In genomic region chr6:134262383-134262782, GRCm38 (mm10) we compare ENCODE assay signal across 11 mouse cellular contexts.
DNase-seq lines count a peak whose midpoint lies in the region; ATAC-seq and TF ChIP-seq lines count a peak whose summit lies in the region.
"Had no signal": no experiment of that assay in that cellular context is flagged by ENCODE, and none has a peak within 500 bp of the region (broad histone marks: within the 10 kb centered on the region; RNA-seq: fewer than 3 reads in every experiment).

No protein-coding gene starts in this region.

- H3K27ac ChIP-seq in kidney, postnatal 0 days: 0 out of 2 replicates have a peak overlapping the region, but pooled peaks have one; percentile 42
- H3K27ac ChIP-seq in brown adipose tissue, adult 24 weeks (replicated peaks; ENCODE audit: low read depth, low read length): peak overlapping the region; percentile 74
- H3K27ac ChIP-seq in forebrain, embryonic 14.5 days (ENCODE audit: low read depth, low read length): no peak overlapping the region
- H3K27ac ChIP-seq: hindbrain, embryonic 13.5 days; limb, embryonic 10.5 days had no signal

- no peaks in the 10 kb centered on the region for H3K4me1 ChIP-seq in kidney, postnatal 0 days (replicated peaks; ENCODE audit: insufficient read depth, low read length)
- H3K4me1 ChIP-seq in brown adipose tissue, adult 24 weeks (ENCODE audit: control insufficient read depth, insufficient read depth, insufficient read length, low read length): peaks cover 21% of the 10 kb centered on the region; the same call in 1 of the 2 replicates
- H3K4me1 ChIP-seq in forebrain, embryonic 14.5 days (ENCODE audit: control insufficient read depth, insufficient read depth, low read length): no peaks in the 10 kb centered on the region
- H3K4me1 ChIP-seq: hindbrain, embryonic 13.5 days; limb, embryonic 10.5 days had no signal

- no peak overlapping the region for H3K4me3 ChIP-seq in kidney, postnatal 0 days (replicated peaks; ENCODE audit: low read depth, low read length)
- no peak overlapping the region for H3K4me3 ChIP-seq in brown adipose tissue, adult 24 weeks (ENCODE audit: insufficient read depth, low read depth, low read length)
- H3K4me3 ChIP-seq in forebrain, embryonic 14.5 days (ENCODE audit: low read depth, low read length): no peak overlapping the region
- H3K4me3 ChIP-seq: hindbrain, embryonic 13.5 days; limb, embryonic 10.5 days had no signal

- TF ChIP-seq CTCF in kidney, postnatal 0 days (IDR thresholded peaks at IDR 0.05; ENCODE audit: low read depth): no peak

- peak; percentile 39 for DNase-seq in adrenal gland, postnatal 14 days
- DNase-seq in adrenal gland, postnatal 4 days (ENCODE audit: low spot score in 2 of 2): no peak
- no peak for DNase-seq in kidney, postnatal 0 days (ENCODE audit: low spot score)
- no peak for DNase-seq in kidney, adult 9 months
- no peak for DNase-seq in forebrain, embryonic 14.5 days (ENCODE audit: low spot score)
- DNase-seq in thymus, postnatal 10 days (ENCODE audit: low spot score in 2 of 2): no peak
- DNase-seq: thymus, adult 18-20 months had no signal

- no peaks in the 10 kb centered on the region for H3K9me3 ChIP-seq in kidney, postnatal 0 days (replicated peaks; ENCODE audit: low read length)
- H3K9me3 ChIP-seq in forebrain, embryonic 14.5 days (replicated peaks; ENCODE audit: control insufficient read depth, low read length): peaks cover 5% of the 10 kb centered on the region; the same call in 1 of the 2 replicates
- H3K9me3 ChIP-seq: hindbrain, embryonic 13.5 days; limb, embryonic 10.5 days had no signal

- no peak for ATAC-seq in kidney, postnatal 0 days (replicated peaks; ENCODE audit: low FRiP score, low read depth)
- 0 out of 2 replicates have a peak, but pooled peaks have one; percentile 6 for ATAC-seq in monocyte, adult 5-6 weeks (replicated peaks; ENCODE audit: insufficient number of reproducible peaks, low FRiP score, low TSS enrichment, poor library complexity, severe bottlenecking)
- ATAC-seq in forebrain, embryonic 14.5 days: no peak

- H3K36me3 ChIP-seq in kidney, postnatal 0 days (ENCODE audit: insufficient read depth, low read length): peaks cover 41% of the 10 kb centered on the region
- peaks cover 7% of the 10 kb centered on the region for H3K36me3 ChIP-seq in forebrain, embryonic 14.5 days (ENCODE audit: control insufficient read depth, insufficient read depth, low read length)

- no peaks in the 10 kb centered on the region for H3K27me3 ChIP-seq in kidney, postnatal 0 days (ENCODE audit: insufficient read depth, low read length)
- no peaks in the 10 kb centered on the region for H3K27me3 ChIP-seq in forebrain, embryonic 14.5 days (replicated peaks; ENCODE audit: control insufficient read depth, insufficient read depth, low read length)
- H3K27me3 ChIP-seq: hindbrain, embryonic 13.5 days had no signal

- 90% methylated on average over 4 of the region's 4 CpGs for WGBS in kidney, postnatal 0 days
- 94% methylated on average over 4 of the region's 4 CpGs for WGBS in forebrain, embryonic 14.5 days

- H3K4me2 ChIP-seq in kidney, postnatal 0 days (ENCODE audit: low read length): no peak overlapping the region
- H3K4me2 ChIP-seq in forebrain, embryonic 14.5 days (ENCODE audit: low read length): no peak overlapping the region
- H3K4me2 ChIP-seq: hindbrain, embryonic 13.5 days had no signal

- H3K9ac ChIP-seq in kidney, postnatal 0 days (ENCODE audit: low read depth, low read length): no peak overlapping the region
- no peak overlapping the region for H3K9ac ChIP-seq in forebrain, embryonic 14.5 days (ENCODE audit: low read length)
- H3K9ac ChIP-seq: hindbrain, embryonic 13.5 days had no signal
